Mouse (Mus musculus): ENCODE measurements around the gene Fam172a. TPM values are rescaled to one million over a fixed set of nuclear protein-coding genes. Genes with fewer than 3 reads are reported as not detected.

The Fam172a gene
- polyA plus RNA-seq, 1 experiment from 2014 or later = 29.4 TPM

- WGBS = 72% methylated on average over 4 of the region's 4 CpGs
- Histone ChIP-seq H3K4me2 (ENCODE audit: low read depth, low read length) (no peak overlapping the region), H3K4me3 (ENCODE audit: low read length) (no peak overlapping the region), H3K27me3 (ENCODE audit: control insufficient read depth, insufficient read depth, low read depth, low read length) (no peaks in the 10 kb centered on the region), H3K27ac (ENCODE audit: low read length) (no peak overlapping the region), H3K9me3 (ENCODE audit: control insufficient read depth, low read length) (no peaks in the 10 kb centered on the region), H3K4me1 (replicated peaks; ENCODE audit: control insufficient read depth, insufficient read depth, low read length) (no peaks in the 10 kb centered on the region), H3K9ac (ENCODE audit: low read length) (no peak overlapping the region), H3K36me3 (ENCODE audit: control insufficient read depth, insufficient read depth, low read length) (no peaks in the 10 kb centered on the region)
- no peak for ATAC-seq (ENCODE audit: low read depth)
Measured at GRCm38 (mm10) chr13:78087751-78088150, 385.9 kb downstream of the Fam172a start.

- H3K27me3 ChIP-seq (ENCODE audit: control insufficient read depth, insufficient read depth, low read depth, low read length) = no peaks in the 10 kb centered on the region
- H3K36me3 ChIP-seq (ENCODE audit: control insufficient read depth, insufficient read depth, low read length) = no peaks in the 10 kb centered on the region
- H3K9me3 ChIP-seq (ENCODE audit: control insufficient read depth, low read length) = no peaks in the 10 kb centered on the region
- H3K4me3 ChIP-seq (ENCODE audit: low read length) = no peak overlapping the region
- no peak overlapping the region for H3K4me2 ChIP-seq (ENCODE audit: low read depth, low read length)
- peak; percentile 72 for ATAC-seq (ENCODE audit: low read depth)
- no peak overlapping the region for H3K9ac ChIP-seq (ENCODE audit: low read length)
- no peak overlapping the region for H3K27ac ChIP-seq (ENCODE audit: low read length)
- H3K4me1 ChIP-seq (replicated peaks; ENCODE audit: control insufficient read depth, insufficient read depth, low read length) = no peaks in the 10 kb centered on the region
Measured at GRCm38 (mm10) chr13:78090701-78091100, 388.9 kb downstream of the Fam172a start.

GRCm38 (mm10) chr13:78091949-78092348 lies 390.1 kb downstream of the Fam172a start:
- H3K4me1 ChIP-seq (replicated peaks; ENCODE audit: control insufficient read depth, insufficient read depth, low read length) = no peaks in the 10 kb centered on the region
- H3K9me3 ChIP-seq (ENCODE audit: control insufficient read depth, low read length) = no peaks in the 10 kb centered on the region
- H3K4me2 ChIP-seq (ENCODE audit: low read depth, low read length) = no peak overlapping the region
- 90% methylated on average over 3 of the region's 3 CpGs for WGBS
- H3K27me3 ChIP-seq (ENCODE audit: control insufficient read depth, insufficient read depth, low read depth, low read length) = no peaks in the 10 kb centered on the region
- no peak overlapping the region for H3K27ac ChIP-seq (ENCODE audit: low read length)
- ATAC-seq (ENCODE audit: low read depth) = no peak
- no peak overlapping the region for H3K4me3 ChIP-seq (ENCODE audit: low read length)
- no peaks in the 10 kb centered on the region for H3K36me3 ChIP-seq (ENCODE audit: control insufficient read depth, insufficient read depth, low read length)
- H3K9ac ChIP-seq (ENCODE audit: low read length) = no peak overlapping the region

DNA sequence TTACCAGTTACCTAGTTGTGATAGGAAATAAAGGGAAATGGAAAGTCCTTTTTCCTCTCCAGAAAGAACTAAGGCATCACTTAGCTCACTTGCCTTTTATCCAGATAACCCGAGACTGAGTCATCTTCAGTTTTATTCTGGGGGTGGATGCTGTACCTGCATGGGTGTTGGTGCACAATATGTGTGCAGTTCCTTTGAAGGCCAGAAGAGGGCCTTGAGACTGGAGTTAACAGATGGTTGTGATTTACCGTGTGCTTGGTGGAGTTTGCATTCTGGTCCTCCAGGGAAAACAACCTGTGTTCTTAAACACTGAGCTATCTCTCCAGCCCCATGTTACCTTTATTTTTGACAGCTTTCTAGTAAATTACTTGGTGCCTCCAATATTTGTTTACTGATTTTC lies 392.5 kb downstream of the Fam172a start:
- Histone ChIP-seq H3K36me3 (ENCODE audit: control insufficient read depth, insufficient read depth, low read length) (no peaks in the 10 kb centered on the region), H3K9me3 (ENCODE audit: control insufficient read depth, low read length) (no peaks in the 10 kb centered on the region), H3K27ac (ENCODE audit: low read length) (no peak overlapping the region), H3K27me3 (ENCODE audit: control insufficient read depth, insufficient read depth, low read depth, low read length) (no peaks in the 10 kb centered on the region), H3K4me1 (replicated peaks; ENCODE audit: control insufficient read depth, insufficient read depth, low read length) (no peaks in the 10 kb centered on the region), H3K4me2 (ENCODE audit: low read depth, low read length) (no peak overlapping the region), H3K4me3 (ENCODE audit: low read length) (no peak overlapping the region), H3K9ac (ENCODE audit: low read length) (no peak overlapping the region)
- 96% methylated on average over 2 of the region's 2 CpGs for WGBS
- ATAC-seq (ENCODE audit: low read depth) = no peak

DNA sequence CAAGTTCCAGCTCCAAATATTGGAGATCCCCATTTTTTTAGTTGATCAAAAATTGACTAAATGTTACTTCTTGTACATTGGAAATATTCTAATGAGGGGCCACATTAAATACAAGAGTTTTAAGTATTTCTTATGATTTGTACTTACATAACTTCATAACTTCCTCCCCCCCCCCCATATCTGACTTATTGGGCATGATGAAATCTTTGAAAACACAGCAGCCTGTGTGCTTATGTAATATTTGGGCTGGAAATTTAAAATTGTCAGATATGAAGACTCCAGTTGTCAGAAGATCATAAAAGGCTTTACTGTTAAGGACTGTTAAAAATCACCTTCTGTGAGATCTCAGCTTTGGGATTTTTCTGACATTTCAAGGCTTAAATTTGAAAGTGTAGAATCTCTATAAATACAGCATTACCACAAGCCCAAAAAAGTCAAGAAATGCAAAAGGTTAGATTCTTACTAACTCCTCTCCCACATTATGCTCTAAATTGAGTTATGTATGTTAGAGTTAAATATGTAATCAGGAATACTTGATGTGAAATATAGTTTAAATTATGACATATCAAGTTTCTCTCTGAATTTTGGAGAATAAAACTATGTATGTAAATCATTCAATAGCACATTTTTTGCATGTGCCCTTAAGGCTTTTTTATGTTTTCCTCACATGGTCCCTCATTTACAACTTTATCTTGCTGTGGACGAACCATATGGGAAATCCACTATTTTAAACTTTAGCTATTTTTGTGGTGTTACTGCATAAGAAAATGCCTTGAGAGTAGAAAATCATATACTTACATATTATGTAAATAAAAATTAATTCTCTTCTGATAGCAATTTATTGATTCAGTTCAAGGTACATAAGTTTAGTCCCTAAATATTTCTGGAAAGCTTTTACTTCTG lies 393.5 kb downstream of the Fam172a start:
- WGBS = 80% methylated on average over 1 of the region's 1 CpGs
- Histone ChIP-seq H3K9ac (ENCODE audit: low read length) (no peak overlapping the region), H3K27ac (ENCODE audit: low read length) (no peak overlapping the region), H3K36me3 (ENCODE audit: control insufficient read depth, insufficient read depth, low read length) (no peaks in the 10 kb centered on the region), H3K4me1 (replicated peaks; ENCODE audit: control insufficient read depth, insufficient read depth, low read length) (no peaks in the 10 kb centered on the region), H3K4me2 (ENCODE audit: low read depth, low read length) (no peak overlapping the region), H3K27me3 (ENCODE audit: control insufficient read depth, insufficient read depth, low read depth, low read length) (no peaks in the 10 kb centered on the region), H3K4me3 (ENCODE audit: low read length) (no peak overlapping the region), H3K9me3 (ENCODE audit: control insufficient read depth, low read length) (no peaks in the 10 kb centered on the region)
- no peak for ATAC-seq (ENCODE audit: low read depth)

GRCm38 (mm10) chr13:78098858-78099445 lies 397.1 kb downstream of the Fam172a start:
- 72% methylated on average over 5 of the region's 5 CpGs for WGBS
- Histone ChIP-seq H3K9ac (ENCODE audit: low read length) (no peak overlapping the region), H3K4me1 (replicated peaks; ENCODE audit: control insufficient read depth, insufficient read depth, low read length) (no peaks in the 10 kb centered on the region), H3K4me3 (ENCODE audit: low read length) (no peak overlapping the region), H3K9me3 (ENCODE audit: control insufficient read depth, low read length) (no peaks in the 10 kb centered on the region), H3K27ac (ENCODE audit: low read length) (no peak overlapping the region), H3K36me3 (ENCODE audit: control insufficient read depth, insufficient read depth, low read length) (no peaks in the 10 kb centered on the region), H3K4me2 (ENCODE audit: low read depth, low read length) (no peak overlapping the region), H3K27me3 (ENCODE audit: control insufficient read depth, insufficient read depth, low read depth, low read length) (no peaks in the 10 kb centered on the region)
- no peak for ATAC-seq (ENCODE audit: low read depth)

- Histone ChIP-seq H3K4me1 (replicated peaks; ENCODE audit: control insufficient read depth, insufficient read depth, low read length) (no peaks in the 10 kb centered on the region), H3K9ac (ENCODE audit: low read length) (no peak overlapping the region), H3K4me3 (ENCODE audit: low read length) (no peak overlapping the region), H3K27ac (ENCODE audit: low read length) (no peak overlapping the region), H3K36me3 (ENCODE audit: control insufficient read depth, insufficient read depth, low read length) (no peaks in the 10 kb centered on the region), H3K9me3 (ENCODE audit: control insufficient read depth, low read length) (no peaks in the 10 kb centered on the region), H3K27me3 (ENCODE audit: control insufficient read depth, insufficient read depth, low read depth, low read length) (no peaks in the 10 kb centered on the region), H3K4me2 (ENCODE audit: low read depth, low read length) (no peak overlapping the region)
- ATAC-seq (ENCODE audit: low read depth) = no peak
- WGBS = 47% methylated on average over 3 of the region's 3 CpGs
Measured at GRCm38 (mm10) chr13:78099746-78100530, 398.1 kb downstream of the Fam172a start.

- H3K9ac ChIP-seq (ENCODE audit: low read length) = no peak overlapping the region
- no peaks in the 10 kb centered on the region for H3K27me3 ChIP-seq (ENCODE audit: control insufficient read depth, insufficient read depth, low read depth, low read length)
- H3K4me3 ChIP-seq (ENCODE audit: low read length) = no peak overlapping the region
- ATAC-seq (ENCODE audit: low read depth) = no peak
- H3K4me2 ChIP-seq (ENCODE audit: low read depth, low read length) = no peak overlapping the region
- H3K4me1 ChIP-seq (replicated peaks; ENCODE audit: control insufficient read depth, insufficient read depth, low read length) = no peaks in the 10 kb centered on the region
- WGBS = 65% methylated on average over 3 of the region's 3 CpGs
- no peak overlapping the region for H3K27ac ChIP-seq (ENCODE audit: low read length)
- H3K9me3 ChIP-seq (ENCODE audit: control insufficient read depth, low read length) = no peaks in the 10 kb centered on the region
- H3K36me3 ChIP-seq (ENCODE audit: control insufficient read depth, insufficient read depth, low read length) = no peaks in the 10 kb centered on the region
Measured at GRCm38 (mm10) chr13:78100664-78101063, 398.8 kb downstream of the Fam172a start.

DNA sequence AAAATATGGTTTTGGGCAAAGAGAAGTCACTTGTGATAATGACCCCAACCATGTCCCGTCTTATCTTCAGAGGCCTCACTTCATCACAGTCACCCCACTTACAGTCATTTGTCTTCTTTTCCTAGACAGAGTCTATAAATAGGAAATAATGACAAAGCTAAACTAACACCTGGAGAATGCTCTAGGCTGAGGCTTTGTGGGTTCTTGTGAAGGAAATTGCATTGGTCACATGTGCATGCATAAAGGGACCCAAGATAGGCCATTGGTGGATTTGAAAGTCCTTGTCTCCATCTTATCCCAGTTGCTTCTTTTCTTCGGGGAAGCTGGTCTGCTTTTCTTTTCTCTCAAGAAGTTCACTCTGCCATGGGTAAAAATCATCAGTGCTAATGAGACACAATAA lies 400.5 kb downstream of the Fam172a start:
- Histone ChIP-seq H3K27ac (ENCODE audit: low read length) (no peak overlapping the region), H3K4me3 (ENCODE audit: low read length) (no peak overlapping the region), H3K9ac (ENCODE audit: low read length) (no peak overlapping the region), H3K27me3 (ENCODE audit: control insufficient read depth, insufficient read depth, low read depth, low read length) (no peaks in the 10 kb centered on the region), H3K4me2 (ENCODE audit: low read depth, low read length) (no peak overlapping the region), H3K4me1 (replicated peaks; ENCODE audit: control insufficient read depth, insufficient read depth, low read length) (no peaks in the 10 kb centered on the region), H3K9me3 (ENCODE audit: control insufficient read depth, low read length) (no peaks in the 10 kb centered on the region), H3K36me3 (ENCODE audit: control insufficient read depth, insufficient read depth, low read length) (no peaks in the 10 kb centered on the region)
- no peak for ATAC-seq (ENCODE audit: low read depth)
- 48% methylated on average over 2 of the region's 2 CpGs for WGBS

All from lung, embryonic 16.5 days (tissue).